23 mouse cellular contexts compared by ENCODE assay signal in the genomic region with DNA sequence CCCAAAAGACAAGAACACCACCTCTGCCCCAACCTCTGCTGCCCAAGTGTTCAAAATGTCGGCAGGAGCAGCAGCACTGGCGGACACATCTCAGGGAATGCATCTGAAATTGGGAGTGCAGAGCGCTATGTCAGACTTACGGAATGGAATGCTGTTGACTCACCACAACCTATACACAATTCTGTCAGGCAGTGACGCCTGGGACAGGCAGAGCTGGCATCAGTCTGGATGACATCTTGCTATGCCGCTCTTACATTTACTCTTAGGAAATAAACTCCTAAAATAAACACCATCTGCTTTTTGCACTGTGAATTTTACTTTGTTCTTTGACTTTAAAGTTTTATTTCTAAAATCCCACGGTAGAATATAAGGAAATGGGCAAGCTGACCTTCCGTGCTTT. TPM values are rescaled to one million over a fixed set of nuclear protein-coding genes. Genes with fewer than 3 reads are reported as not detected.
A peak's percentile ranks its signal among the peaks of the same experiment; 100 is the strongest.
DNase-seq lines count a peak whose midpoint lies in the region; ATAC-seq lines count a peak whose summit lies in the region.
"Had no signal": no experiment of that assay in that cellular context is flagged by ENCODE, and none has a peak within 500 bp of the region (broad histone marks: within the 10 kb centered on the region; RNA-seq: fewer than 3 reads in every experiment).

No protein-coding gene starts in this region.

- H3K36me3 ChIP-seq in liver, embryonic 12.5 days = no peaks in the 10 kb centered on the region
- H3K36me3 ChIP-seq: embryonic facial prominence, embryonic 15.5 days; forebrain, embryonic 10.5 days; heart, embryonic 10.5 days had no signal

- H3K27me3 ChIP-seq in liver, embryonic 12.5 days (replicated peaks) = no peaks in the 10 kb centered on the region
- H3K27me3 ChIP-seq: CH12.LX; embryonic facial prominence, embryonic 15.5 days; Patski had no signal

- no peak overlapping the region for H3K4me3 ChIP-seq in liver, embryonic 12.5 days
- H3K4me3 ChIP-seq: embryonic facial prominence, embryonic 15.5 days; erythroblast, embryonic 14.5 days; forebrain, embryonic 10.5 days; heart, embryonic 10.5 days had no signal

- no peak overlapping the region for H3K9ac ChIP-seq in liver, embryonic 12.5 days
- H3K9ac ChIP-seq: embryonic facial prominence, embryonic 15.5 days; hindbrain, embryonic 14.5 days had no signal

- H3K4me2 ChIP-seq in liver, embryonic 12.5 days = no peak overlapping the region
- H3K4me2 ChIP-seq: embryonic facial prominence, embryonic 15.5 days; hindbrain, embryonic 14.5 days had no signal

- H3K9me3 ChIP-seq in liver, embryonic 12.5 days (replicated peaks) = no peaks in the 10 kb centered on the region
- H3K9me3 ChIP-seq: embryonic facial prominence, embryonic 15.5 days; forebrain, embryonic 10.5 days; heart, embryonic 10.5 days had no signal

- no peak for DNase-seq in frontal cortex, postnatal 25 days (ENCODE audit: low spot score in 2 of 2)
- peak; percentile 12 for DNase-seq in layer of hippocampus, adult 9-10 months (ENCODE audit: low spot score)
- no peak for DNase-seq in layer of hippocampus, postnatal 25 days (ENCODE audit: extremely low spot score in 1 of 2, low spot score in 1 of 2)
- peak; percentile 25 for DNase-seq in right cerebral cortex, adult 18-20 months
- no peak for DNase-seq in right cerebral cortex, postnatal 14 days
- DNase-seq in telencephalon, adult 2 months (ENCODE audit: low read depth, low spot score) = peak; percentile 50
- DNase-seq: adrenal gland, postnatal 14 days; cerebellum, adult 2 months; cerebellum, postnatal 10 days; gastrocnemius, postnatal 10 days; heart, adult 18-20 months; heart, postnatal 10 days; heart, postnatal 4 days had no signal

- H3K27ac ChIP-seq in liver, embryonic 12.5 days = no peak overlapping the region
- H3K27ac ChIP-seq: embryonic facial prominence, embryonic 15.5 days; forebrain, embryonic 10.5 days; heart, embryonic 10.5 days; hindbrain, embryonic 14.5 days had no signal

- peak; percentile 92 for ATAC-seq in frontal cortex, adult (ENCODE audit: low TSS enrichment)
- no peak for ATAC-seq in liver, embryonic 12.5 days
- ATAC-seq: activated CD4-positive, CD25-positive, alpha-beta regulatory T cell, adult 4 months; Patski had no signal

- WGBS in liver, embryonic 12.5 days (ENCODE audit: insufficient replicate concordance) = 81% methylated on average over 8 of the region's 8 CpGs

- H3K4me1 ChIP-seq in liver, embryonic 12.5 days = no peaks in the 10 kb centered on the region
- H3K4me1 ChIP-seq: forebrain, embryonic 10.5 days; heart, embryonic 10.5 days had no signal

RNA-seq across cellular contexts. Expression of a gene that starts 31.3 kb away (rescaled TPM):
- total RNA-seq in layer of hippocampus, postnatal 25 days (2021) = 1 to 10 TPM; 7.9 to 9.4 TPM
- 5.7 and 5.8 TPM in 2 replicates for polyA plus RNA-seq in liver, embryonic 12.5 days (2016; fragmentation: Nextera tagmentation; extraction: Ambion mirVana)

Comparison
In these comparisons a context has a peak if more than half of its experiments do, and no peak if none do; other contexts are left out.
1. DNase-seq: peak in layer of hippocampus, adult 9-10 months (single experiment), right cerebral cortex, adult 18-20 months (single experiment) and telencephalon, adult 2 months (single experiment); none in frontal cortex, postnatal 25 days (0 of 2), layer of hippocampus, postnatal 25 days (0 of 2) and right cerebral cortex, postnatal 14 days (single experiment).